Mouse (Mus musculus): Measurements from ENCODE around the gene Nr1h2. TPM values are rescaled to one million over a fixed set of nuclear protein-coding genes. Genes with fewer than 3 reads are reported as not detected.

Gene Nr1h2
- total RNA-seq, 2 experiments from 2014 or later = 73.1 to 78.3 TPM

GRCm38 (mm10) chr7:44533746-44534045 lies 20.1 kb downstream of the Nr1h2 start:
- DNase-seq (ENCODE audit: low spot score in 2 of 2) = no peak
- intact Hi-C loops (cut with DNase I) = no loop called here

GRCm38 (mm10) chr7:44532918-44533745 lies 20.6 kb downstream of the Nr1h2 start:
- intact Hi-C loops (cut with DNase I) = no loop called here
- no peak for DNase-seq (ENCODE audit: low spot score in 2 of 2)

DNA sequence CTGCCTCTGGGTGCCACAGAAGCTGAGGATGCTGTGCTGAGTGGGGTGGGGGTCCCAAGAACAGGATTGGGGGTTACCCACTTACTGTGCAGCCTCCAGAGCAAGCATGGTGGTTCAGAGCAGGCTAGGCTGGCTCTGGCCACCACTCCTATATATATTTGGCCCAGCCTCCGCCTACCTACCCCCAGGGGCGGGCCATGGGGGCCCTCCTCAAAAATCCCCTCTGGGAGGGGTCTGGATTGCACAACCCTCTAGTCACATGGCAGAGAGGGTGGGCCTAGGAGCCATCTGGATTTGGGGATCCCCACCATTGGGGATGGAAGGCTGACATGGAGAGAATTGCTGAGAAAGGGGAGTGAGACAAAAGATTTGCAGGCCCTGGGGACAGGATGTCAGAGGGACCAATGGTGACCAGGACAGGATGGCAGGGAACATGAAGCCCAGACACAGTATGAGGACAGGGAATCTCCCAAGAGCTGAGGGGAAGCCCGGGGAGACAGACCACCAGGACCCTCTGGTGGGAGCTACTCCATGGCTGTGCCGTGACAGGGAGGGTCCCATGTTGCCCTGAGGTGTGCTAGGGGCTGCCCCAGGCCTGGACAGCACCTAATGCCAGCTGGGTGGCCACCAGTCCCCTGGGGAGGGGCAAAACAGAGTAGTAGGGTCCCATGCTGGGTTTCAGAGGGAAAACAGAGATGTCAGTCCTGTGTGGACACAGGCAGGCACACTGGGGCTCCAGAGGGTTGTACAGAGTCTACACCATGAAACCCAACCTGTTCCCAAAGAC lies 21.6 kb downstream of the Nr1h2 start, which contains the start of gene Spib:
Spib (minus strand) TSS at position 126 of the 787 bp plus-strand sequence.
- DNase-seq (ENCODE audit: low spot score in 2 of 2) = no peak
- intact Hi-C loops (cut with DNase I) = no loop called here

- intact Hi-C loops (cut with DNase I) = no loop called here
- no peak for DNase-seq (ENCODE audit: low spot score in 2 of 2)
These were observed 22.5 kb downstream of the Nr1h2 start for GRCm38 (mm10) chr7:44531207-44531606.

DNA sequence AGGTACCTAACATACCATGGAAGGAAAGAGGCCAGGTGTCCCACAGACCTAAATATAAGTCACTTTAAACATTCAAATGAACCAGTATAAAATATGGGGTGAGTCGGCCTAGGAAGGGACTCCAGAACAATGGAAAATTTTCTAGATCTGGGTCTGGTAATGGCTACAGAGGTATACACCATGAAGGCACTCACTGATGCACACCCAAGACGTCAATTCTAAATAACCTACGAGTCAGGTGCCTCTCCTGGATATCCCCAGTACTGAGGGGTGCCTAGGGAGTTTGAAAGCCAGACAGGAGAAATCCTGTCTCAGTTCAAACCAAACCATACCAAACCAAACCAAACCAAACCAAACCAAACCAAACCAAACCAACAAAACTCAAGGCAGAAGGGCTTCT lies 23.2 kb downstream of the Nr1h2 start:
- intact Hi-C loops (cut with DNase I) = no loop called here
- no peak for DNase-seq (ENCODE audit: low spot score in 2 of 2)

GRCm38 (mm10) chr7:44529518-44529917 lies 24.2 kb downstream of the Nr1h2 start:
- intact Hi-C loops (cut with DNase I) = no loop called here
- DNase-seq (ENCODE audit: low spot score in 2 of 2) = no peak

- intact Hi-C loops (cut with DNase I) = no loop called here
- DNase-seq (ENCODE audit: low spot score in 2 of 2) = peak; percentile 74
These were observed 26.0 kb downstream of the Nr1h2 start for GRCm38 (mm10) chr7:44527483-44528398.

GRCm38 (mm10) chr7:44526414-44527154 lies 27.2 kb downstream of the Nr1h2 start:
- intact Hi-C loops (cut with DNase I) = no loop called here
- DNase-seq (ENCODE audit: low spot score in 2 of 2) = no peak

DNA sequence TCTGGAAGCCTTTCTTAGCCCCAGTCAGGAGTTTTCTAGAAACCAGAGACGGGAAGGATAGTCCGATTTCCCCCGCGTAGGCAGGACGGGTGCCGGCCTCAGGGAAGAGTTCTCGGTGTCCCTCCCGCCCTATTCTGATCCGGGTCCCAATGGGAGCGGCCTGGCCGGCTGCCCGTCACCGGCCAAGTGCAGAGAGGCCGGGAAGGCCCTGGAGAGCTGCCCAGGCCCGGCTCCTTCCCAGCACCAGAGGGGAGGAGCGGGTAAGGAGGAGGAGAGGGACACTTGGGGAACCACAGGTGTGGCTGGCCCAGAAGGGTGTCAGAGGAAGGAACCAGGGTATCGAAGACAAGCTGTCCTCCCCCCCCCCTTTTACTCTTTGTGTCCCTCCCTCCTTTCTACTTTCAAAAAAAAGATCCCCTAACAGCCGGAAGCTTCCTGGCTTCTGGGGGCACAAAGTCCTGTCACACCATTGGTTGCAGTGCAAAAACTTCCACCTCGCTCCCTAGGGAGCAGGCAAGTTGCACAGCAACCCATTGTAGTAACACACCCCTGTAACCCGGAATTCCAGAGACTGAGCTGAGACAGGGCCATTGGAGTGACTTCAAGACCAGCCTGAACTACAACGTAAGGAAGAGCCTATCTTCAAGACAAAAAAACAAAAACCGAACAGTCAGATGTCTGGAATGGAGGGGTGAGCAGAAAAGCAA lies 28.5 kb downstream of the Nr1h2 start:
- intact Hi-C loops (cut with DNase I) = no loop called here
- peak; percentile 43 to 44 for DNase-seq (ENCODE audit: low spot score in 2 of 2)

- DNase-seq (ENCODE audit: low spot score in 2 of 2) = no peak
- intact Hi-C loops (cut with DNase I) = loop anchor here (5.0 kb wide), 1 partner anchor 128 kb away; no protein-coding TSS in a partner anchor
These were observed 29.2 kb downstream of the Nr1h2 start, which contains the start of gene Mybpc2 for GRCm38 (mm10) chr7:44524502-44524901. TSS of gene Mybpc2 (minus strand) at chr7:44524656.

DNA sequence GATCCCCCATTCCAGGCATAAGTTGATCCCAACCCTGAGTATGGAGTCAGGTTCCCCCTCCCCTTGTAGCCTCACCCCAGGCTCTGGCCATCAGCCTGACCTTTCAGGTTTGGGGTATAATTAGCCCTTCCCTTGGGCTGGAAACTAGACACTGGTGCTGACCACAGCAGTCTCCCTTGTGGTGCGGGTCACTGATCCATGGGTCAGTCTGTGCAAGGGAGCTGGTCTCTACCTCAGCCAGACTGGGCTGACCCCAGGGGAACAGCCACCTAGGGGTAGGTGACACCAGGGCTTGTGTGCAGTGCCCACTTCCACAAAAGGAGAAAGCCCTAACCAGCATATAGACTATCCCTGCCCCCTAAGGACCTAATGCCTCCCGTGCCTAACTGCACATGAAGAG lies 30.7 kb downstream of the Nr1h2 start:
- DNase-seq (ENCODE audit: low spot score in 2 of 2) = no peak
- intact Hi-C loops (cut with DNase I) = loop anchor here (5.0 kb wide), 1 partner anchor 129 kb away; no protein-coding TSS in a partner anchor

- DNase-seq (ENCODE audit: low spot score in 2 of 2) = no peak
- intact Hi-C loops (cut with DNase I) = loop anchor here (5.0 kb wide), 1 partner anchor 131 kb away; no protein-coding TSS in a partner anchor
These were observed 32.0 kb downstream of the Nr1h2 start for GRCm38 (mm10) chr7:44521710-44522109.

- intact Hi-C loops (cut with DNase I) = loop anchor here (5.0 kb wide), 1 partner anchor 131 kb away; no protein-coding TSS in a partner anchor
- no peak for DNase-seq (ENCODE audit: low spot score in 2 of 2)
These were observed 32.8 kb downstream of the Nr1h2 start for GRCm38 (mm10) chr7:44520990-44521389.

DNA sequence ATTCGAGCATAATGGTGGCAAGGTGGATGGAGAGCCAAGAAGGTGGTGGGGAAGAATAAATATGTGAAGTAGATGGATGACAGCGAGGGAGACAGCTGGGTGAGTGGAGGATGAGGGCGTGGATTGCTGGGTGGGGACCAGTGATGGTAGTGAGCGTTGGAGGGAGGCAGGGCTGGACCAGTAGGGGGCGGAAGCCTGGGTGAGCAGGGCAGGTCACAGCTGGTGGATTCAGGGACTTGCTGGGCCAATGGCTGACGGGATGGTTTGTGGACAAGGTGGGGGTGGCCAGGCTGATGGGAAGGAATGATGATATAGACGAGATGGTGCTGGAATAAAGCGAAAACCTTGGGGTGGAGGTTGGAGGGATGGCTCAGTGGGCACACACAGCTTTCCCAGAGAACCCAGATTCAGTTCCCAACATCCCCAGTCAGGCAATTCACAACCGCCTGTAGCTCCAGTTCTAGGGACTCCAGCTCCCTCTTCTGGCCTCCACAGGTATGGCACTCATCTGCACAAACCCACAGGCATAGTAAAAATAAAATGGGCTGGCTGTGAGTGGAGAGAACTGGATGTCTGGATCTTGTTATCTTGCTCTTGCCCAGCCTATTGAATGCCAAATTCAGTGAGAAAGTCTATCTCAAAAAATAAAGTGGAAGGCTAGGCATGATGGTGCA lies 34.4 kb downstream of the Nr1h2 start:
- intact Hi-C loops (cut with DNase I) = no loop called here
- DNase-seq (ENCODE audit: low spot score in 2 of 2) = no peak

GRCm38 (mm10) chr7:44507491-44507890 lies 46.3 kb downstream of the Nr1h2 start:
- intact Hi-C loops (cut with DNase I) = no loop called here
- no peak for DNase-seq (ENCODE audit: low spot score in 2 of 2)

DNA sequence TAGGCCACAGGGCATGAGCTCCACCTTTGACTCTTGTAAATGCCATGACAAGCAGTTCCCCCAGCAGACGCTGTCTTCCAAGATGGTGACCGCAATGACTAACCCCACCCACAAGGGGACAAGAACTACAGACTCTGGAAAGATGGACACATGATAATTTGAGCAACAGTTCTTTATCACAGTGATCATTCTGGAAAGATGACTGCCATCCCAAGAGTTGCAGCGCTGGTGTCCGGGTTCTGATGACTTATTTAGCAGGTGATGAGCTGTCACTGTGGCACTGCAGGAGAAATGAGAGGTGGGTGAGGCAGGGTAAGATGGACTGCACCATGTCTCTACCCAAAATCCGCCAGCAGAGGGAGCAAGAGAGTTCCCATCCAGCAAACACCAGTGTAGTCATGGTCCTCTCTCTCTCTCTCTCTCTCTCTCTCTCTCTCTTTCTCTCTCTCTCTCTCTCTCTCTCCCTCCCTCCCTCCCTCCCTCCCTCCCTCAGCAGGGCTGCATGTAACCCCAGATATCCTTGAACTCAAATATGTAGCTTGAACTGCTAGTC lies 52.1 kb downstream of the Nr1h2 start:
- intact Hi-C loops (cut with DNase I) = loop anchor here (2.0 kb wide), 1 partner anchor 49 kb away; no protein-coding TSS in a partner anchor
- peak; percentile 63 to 76 for DNase-seq (ENCODE audit: low spot score in 2 of 2)

- DNase-seq (ENCODE audit: low spot score in 2 of 2) = no peak
- intact Hi-C loops (cut with DNase I) = loop anchor here (2.0 kb wide), 1 partner anchor 51 kb away; no protein-coding TSS in a partner anchor
These were observed 53.7 kb downstream of the Nr1h2 start for GRCm38 (mm10) chr7:44500046-44500445.

Data from left cerebral cortex, postnatal 36 days (tissue).